Mouse (Mus musculus): ENCODE results near the gene Arl2.
A peak's percentile ranks its signal among the peaks of the same experiment; 100 is the strongest.

Arl2 gene

DNA sequence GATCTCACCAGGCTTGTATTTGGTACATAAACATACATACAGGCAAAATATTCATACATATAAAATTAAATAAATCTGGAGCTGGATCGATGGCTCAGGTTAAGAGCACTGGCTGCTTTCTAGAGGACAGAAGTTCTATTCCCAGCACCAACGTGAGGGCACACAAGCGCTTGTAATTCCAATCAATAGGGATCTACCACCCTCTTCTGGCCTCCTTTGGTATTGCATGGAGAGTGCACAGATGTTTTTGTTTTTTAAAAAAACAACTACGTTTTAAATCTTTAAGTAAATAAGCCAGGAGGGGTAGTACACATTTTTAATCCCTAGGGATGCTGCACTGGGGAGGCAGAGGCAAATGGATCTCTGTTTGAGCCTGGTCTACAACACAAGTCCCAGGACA lies 15.1 kb downstream of the Arl2 start:
- peak; percentile 43 for DNase-seq

DNA sequence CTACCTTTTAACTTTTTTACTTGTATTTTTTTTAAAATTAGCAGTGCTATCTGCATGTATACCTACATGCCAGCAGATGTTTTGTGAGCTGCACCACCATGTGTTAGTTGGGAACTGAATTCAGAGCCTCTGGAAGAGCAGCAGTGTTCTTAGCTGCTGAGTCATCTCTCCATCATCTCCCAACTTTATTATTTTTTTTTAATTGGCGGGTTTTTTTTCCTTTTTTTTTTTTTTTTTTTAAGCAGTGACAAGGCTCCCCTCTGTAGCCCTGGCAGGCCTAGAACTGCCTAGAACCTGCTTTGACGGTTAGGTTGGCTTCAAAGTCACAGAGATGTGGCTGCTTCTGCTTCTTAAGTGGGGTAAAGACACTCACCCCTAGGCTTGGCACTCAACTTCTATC lies 16.4 kb downstream of the Arl2 start:
- no peak for DNase-seq

DNA sequence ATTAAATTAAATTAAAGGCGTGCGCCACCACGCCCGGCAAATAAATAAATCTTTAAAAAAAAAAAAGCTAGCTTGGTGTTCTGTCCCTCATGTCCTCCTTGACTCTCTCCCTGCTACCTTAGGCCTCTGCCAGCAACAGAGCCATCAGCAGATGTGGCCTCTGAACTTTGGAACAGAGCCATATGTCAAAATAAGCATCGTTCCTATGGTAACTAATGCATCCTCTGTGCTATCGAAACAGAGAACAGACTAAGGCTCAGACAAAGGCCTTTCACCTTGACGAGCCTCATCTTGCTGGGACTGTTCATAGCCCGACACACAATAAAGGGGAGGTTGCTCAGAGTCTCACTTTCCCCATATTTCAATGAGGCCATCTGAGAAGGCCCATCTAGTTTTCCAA lies 18.0 kb downstream of the Arl2 start:
- DNase-seq = no peak

- no peak for DNase-seq
These were observed 19.6 kb downstream of the Arl2 start for GRCm38 (mm10) chr19:6121761-6122160.

DNA sequence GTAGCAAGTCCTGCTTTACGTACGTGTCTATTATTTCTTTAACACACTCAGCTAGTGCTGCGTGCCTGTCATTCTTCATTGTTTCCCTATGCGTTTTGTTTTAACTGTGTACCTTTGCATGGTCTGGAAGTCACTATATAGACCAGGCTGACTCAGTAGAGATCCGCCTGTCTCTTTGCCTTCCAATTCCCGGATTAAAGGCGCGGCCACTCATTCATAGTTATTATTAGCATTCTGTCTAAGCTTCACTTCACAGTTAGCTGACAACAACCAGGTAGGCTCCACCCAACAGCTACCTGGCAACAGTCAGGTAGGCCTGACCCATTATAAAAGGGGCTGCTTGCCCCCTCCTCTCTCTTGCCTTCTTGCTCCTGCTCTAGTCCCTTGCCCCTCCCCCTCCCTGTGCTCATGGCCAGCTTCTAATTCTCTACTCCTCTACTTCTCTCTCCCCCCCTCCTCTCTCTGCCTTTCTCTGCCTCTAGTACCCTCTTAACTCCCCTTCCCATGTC lies 22.6 kb downstream of the Arl2 start:
- no peak for DNase-seq

GRCm38 (mm10) chr19:6117986-6118676 lies 23.2 kb downstream of the Arl2 start, which contains the start of gene Sac3d1:
Gene Sac3d1, minus strand, starts transcription at chr19:6118650.
- DNase-seq = peak; percentile 92

DNA sequence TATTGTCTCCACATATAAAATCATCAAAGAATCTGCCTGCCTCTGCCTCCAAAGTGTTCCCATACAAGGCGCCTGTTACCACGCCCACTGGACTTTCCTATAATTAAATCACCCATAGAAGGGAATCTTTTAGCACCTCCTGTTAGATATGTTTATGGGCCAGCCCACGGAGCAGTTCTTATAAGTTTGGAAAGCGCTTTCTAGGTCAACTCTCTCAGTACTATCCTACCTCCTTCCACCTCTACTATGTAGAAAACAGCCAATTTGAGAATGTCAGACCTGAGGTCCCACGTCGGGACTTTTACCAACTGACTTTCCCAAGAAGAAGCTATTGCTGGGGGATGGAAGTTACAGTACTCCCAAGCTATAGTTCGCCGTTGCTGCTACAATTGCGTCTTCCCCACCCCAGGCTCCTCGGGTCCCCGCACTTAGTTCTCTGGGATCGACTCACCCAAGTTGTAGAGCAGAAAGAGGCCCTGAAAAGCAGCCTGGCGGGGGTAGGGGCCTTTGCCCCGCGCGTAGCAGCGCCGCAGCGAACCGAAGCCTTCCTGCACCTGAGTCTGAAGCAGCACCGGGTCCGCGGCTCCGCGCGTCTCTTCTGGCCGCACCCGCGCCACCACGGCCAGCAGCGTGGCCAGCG lies 23.9 kb downstream of the Arl2 start:
- DNase-seq = no peak

- peak; percentile 56 for DNase-seq
These were observed 25.1 kb downstream of the Arl2 start for GRCm38 (mm10) chr19:6116113-6116850.

GRCm38 (mm10) chr19:6113116-6113515 lies 28.2 kb downstream of the Arl2 start:
- no peak for DNase-seq

- peak; percentile 33 for DNase-seq
These were observed 35.8 kb downstream of the Arl2 start, which contains the start of gene Naaladl1 for GRCm38 (mm10) chr19:6105586-6105985. Gene Naaladl1, plus strand, starts transcription at chr19:6105782.

DNA sequence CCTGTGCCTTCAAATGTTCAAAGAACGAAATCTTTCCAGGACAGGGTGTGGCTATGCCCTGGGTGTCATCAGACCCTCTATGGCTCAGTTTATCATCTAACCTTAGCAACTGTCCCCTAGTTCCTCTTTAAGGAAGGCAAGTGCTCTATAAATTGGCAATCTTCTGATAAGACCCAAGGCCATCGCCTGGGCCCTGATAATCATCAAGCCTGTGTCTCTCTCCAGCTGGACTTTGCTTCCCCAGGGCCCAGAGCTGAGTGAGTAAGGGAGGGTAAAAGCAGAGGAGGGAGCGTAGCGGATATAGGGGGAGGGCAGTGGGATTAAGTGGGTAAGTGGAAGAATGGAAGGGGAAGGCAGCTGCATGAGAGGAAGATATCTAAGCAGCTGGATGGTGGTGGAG lies 36.9 kb downstream of the Arl2 start:
- DNase-seq = no peak

DNA sequence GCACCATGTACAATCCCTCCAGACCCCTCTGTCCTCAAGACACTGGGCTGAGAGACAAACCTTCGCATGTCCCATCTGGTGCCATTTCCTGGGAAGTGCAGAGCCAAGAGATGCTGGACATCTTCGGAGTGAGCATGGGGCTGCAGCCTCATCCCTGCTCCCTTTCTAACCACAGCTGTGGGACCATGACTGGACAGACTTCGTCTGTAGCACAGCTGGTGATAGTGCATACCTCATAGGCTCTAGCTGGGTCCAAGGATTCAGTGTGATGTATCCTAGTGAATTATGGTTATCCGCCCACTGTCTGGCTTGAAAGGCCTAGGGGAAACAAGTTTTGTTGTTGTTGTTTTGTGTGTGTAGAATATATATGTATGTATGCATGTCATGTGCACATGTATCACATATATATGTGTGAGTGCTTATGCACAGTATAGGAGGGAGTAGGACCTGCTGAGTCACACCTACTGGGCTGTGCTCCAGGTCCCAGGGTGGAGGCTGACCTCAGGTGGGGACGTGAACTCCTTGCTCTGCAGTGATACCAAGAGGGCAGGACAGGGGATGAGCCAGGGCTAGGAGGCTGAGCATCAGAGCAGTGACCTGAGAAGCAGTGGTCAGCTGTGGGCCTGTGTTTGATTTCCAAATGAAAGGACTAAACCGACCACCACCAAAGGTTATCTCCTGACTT lies 39.0 kb downstream of the Arl2 start:
- DNase-seq = no peak

- DNase-seq = no peak
These were observed 40.2 kb downstream of the Arl2 start for GRCm38 (mm10) chr19:6101186-6101585.

GRCm38 (mm10) chr19:6097847-6098246 lies 43.5 kb downstream of the Arl2 start:
- no peak for DNase-seq

DNA sequence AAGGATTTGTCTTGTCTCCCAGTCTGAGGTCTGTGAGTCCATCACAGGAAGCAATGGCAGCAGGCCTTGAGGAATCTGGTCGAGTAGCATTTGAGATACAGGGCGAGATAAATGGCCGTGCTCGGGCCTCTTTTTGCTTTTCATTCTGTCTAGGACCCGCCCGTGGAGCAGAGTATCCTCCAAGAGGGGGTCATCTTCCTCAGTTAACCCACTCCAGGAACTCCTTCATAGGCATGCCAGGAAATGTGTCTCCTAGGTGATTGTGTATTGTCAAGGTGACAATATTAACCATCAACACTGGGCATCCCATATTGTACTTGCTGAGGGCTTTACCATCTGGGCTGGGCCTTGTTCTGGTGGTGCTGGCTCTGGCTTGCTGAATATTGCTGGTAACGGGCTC lies 47.2 kb downstream of the Arl2 start, which contains the start of gene AC131692.1:
Gene AC131692.1 (plus strand): TSS at position 301 of the 400 bp plus-strand sequence.
- no peak for DNase-seq

DNA sequence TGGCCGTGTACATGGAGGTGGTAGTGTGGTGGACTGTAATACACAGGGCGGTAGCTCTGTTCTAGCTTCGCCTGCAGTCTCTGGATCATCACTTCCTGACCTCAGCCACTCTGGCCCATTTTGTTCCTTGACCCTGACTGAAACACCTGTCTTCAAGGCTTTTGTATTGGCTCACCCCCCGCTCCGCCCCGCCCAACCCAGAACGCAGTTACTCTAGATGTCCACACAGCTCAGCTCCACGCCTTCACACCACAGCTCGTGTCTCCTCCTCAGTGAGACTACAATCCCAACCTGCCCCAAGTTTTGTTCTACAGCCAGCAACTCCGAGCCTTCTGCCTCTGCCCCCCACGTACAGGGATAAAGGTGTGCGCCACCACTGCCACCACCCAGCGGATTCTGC lies 52.5 kb downstream of the Arl2 start:
- no peak for DNase-seq

- peak; percentile 52 for DNase-seq
These were observed 55.9 kb downstream of the Arl2 start for GRCm38 (mm10) chr19:6085417-6085879.

DNA sequence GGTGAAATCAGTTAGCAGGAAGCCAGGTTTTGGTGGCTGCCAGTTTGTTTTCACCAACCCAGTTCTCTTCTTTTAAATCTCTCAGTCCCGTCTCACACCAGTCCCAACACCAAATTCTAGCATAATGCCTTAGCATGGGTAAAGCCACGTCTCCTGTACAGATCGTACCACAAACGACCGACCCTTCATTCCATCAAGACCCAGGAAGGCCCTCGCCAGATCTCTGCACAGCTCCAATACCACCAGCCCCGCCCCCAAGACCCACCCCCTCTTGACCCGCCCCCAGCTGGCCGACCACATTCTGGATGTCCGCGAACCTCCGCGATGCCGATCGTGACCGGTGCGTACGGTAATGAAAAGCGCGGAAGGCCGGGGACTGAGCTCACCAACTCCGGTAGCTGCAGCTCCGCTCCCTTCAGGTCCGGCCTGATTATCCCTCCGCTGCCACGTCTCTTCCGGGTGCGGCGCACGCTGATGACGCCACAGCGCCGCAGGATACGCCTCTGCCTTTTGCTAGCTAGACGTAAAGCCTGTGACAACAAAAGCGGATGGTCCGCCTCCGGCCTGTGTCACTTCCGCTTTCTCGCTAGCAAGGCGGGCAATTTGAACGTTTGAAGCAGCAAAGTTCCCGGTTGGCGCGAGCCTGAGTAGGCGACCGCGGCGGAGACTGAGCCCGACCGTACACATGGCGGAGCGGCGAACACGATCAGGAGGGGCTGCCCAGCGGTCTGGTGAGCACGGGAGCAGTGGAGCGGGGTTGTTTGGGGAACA lies 56.7 kb downstream of the Arl2 start, which contains the start of the genes Zfpl1 and Cdca5:
Gene Zfpl1 (minus strand): TSS at position 479 of the 771 bp plus-strand sequence.
Gene Cdca5 (plus strand): TSS at position 506 of the 771 bp plus-strand sequence.
- DNase-seq = peak; percentile 97

All from kidney, adult 18-20 months (tissue).